Mouse (Mus musculus) hindbrain, postnatal 0 days (tissue): ENCODE data around the gene Slc16a2. TPM values are rescaled to one million over a fixed set of nuclear protein-coding genes. Genes with fewer than 3 reads are reported as not detected.

Source experiments
- ATAC-seq: fragments of 200-750 bp; cut with Nextera tagmentation; 2 replicates; pipeline ENCODE4 v1.8.0; 2017; ENCODE audit warnings: mild to moderate bottlenecking, moderate TSS enrichment, moderate library complexity
- DNase-seq: peaks from one replicate; pipeline ENCODE4 v3.0.0-alpha.2; 2015; ENCODE audit warnings: low spot score
- H3K27ac ChIP-seq: fragments of 300-500 bp; sonication (generic); 2 replicates; pipeline ENCODE4 v1.5.1; 2014; ENCODE audit warnings: mild to moderate bottlenecking
- H3K27me3 ChIP-seq: fragments of 300-500 bp; sonication (generic); 2 replicates; pipeline ENCODE4 v1.6.1; 2014; ENCODE audit warnings: low read length, mixed read lengths; ENCODE audit not compliant: insufficient read depth
- H3K36me3 ChIP-seq: fragments of 300-500 bp; sonication (generic); 2 replicates; pipeline ENCODE4 v1.6.1; 2014; ENCODE audit warnings: low read length, mixed read lengths; ENCODE audit not compliant: insufficient read depth
- H3K4me1 ChIP-seq: fragments of 300-500 bp; sonication (generic); 2 replicates; pipeline ENCODE4 v1.6.1; 2014; ENCODE audit warnings: antibody characterized with exemption, low read length, mixed read lengths; ENCODE audit not compliant: insufficient read depth
- H3K4me2 ChIP-seq: fragments of 300-500 bp; sonication (generic); 2 replicates; pipeline ENCODE4 v1.6.1; 2014; ENCODE audit warnings: low read depth, mild to moderate bottlenecking, low read length, moderate library complexity, mixed read lengths
- H3K4me3 ChIP-seq: fragments of 300-500 bp; sonication (generic); 2 replicates; pipeline ENCODE4 v1.5.1; 2014; ENCODE audit warnings: low read length
- H3K9ac ChIP-seq: fragments of 300-500 bp; sonication (generic); replicated peaks from 2 replicates; pipeline ENCODE4 v1.6.1; 2014; ENCODE audit warnings: mild to moderate bottlenecking, low read length, moderate library complexity, mixed read lengths
- H3K9me3 ChIP-seq: fragments of 300-500 bp; sonication (generic); 2 replicates; pipeline ENCODE4 v1.6.1; 2016; ENCODE audit warnings: low read length, mixed read lengths
- CTCF ChIP-seq: IDR thresholded peaks from 2 replicates; pipeline ENCODE4 v1.5.1; 2016; ENCODE audit warnings: antibody characterized with exemption, control low read depth, low read depth
- WGBS: fragments of 180-500 bp; shearing (Covaris S2); extraction: QIAGEN DNeasy Blood & Tissue Kit; methylation state at CpG from one replicate; pipeline ENCODE4 v1.1.7; 2014; 5-methylcytosine and 5-hydroxymethylcytosine counted together
- polyA plus RNA-seq: library from polyadenylated mRNA; unstranded; fragments of >200 nt; fragmentation: Nextera tagmentation; extraction: Ambion mirVana; gene quantifications from 2 replicates; pipeline ENCODE4 v1.2.1, GENCODE M21; 2015
- total RNA-seq: library from RNA; depleted of rRNA; stranded (reverse); fragments of >200 nt; gene quantifications from 2 replicates; pipeline ENCODE4 v1.2.3, GENCODE M21; 2014; rRNA removed

Slc16a2 gene
- total RNA-seq (45.3 and 48.5 TPM in 2 replicates), polyA plus RNA-seq (26.4 and 31.9 TPM in 2 replicates)

DNA sequence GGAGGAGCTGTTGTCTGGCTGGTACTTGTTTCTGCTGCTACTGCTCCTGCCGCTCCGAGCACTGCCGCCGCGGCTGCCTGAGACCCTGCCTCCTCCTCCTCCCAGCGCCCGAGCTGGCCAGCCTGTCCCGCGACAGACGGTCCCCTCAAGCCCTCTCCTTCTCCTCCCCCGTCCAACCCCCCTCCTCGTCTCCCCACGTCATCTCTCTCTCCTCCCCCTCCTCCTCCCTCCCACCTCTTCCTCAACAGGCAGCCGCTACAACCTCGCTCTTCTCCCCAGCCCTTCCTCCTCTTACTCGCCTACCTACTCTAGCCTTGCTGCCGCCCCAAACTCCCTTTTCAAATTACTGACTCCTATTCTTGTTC is at the start of gene Slc16a2:
Gene Slc16a2 (minus strand): TSS at position 152 of the 365 bp plus-strand sequence.
- no peaks in the 10 kb centered on the region for H3K36me3 ChIP-seq
- TF ChIP-seq CTCF: no peak
- WGBS: 8% methylated on average over 12 of the region's 17 CpGs

DNA sequence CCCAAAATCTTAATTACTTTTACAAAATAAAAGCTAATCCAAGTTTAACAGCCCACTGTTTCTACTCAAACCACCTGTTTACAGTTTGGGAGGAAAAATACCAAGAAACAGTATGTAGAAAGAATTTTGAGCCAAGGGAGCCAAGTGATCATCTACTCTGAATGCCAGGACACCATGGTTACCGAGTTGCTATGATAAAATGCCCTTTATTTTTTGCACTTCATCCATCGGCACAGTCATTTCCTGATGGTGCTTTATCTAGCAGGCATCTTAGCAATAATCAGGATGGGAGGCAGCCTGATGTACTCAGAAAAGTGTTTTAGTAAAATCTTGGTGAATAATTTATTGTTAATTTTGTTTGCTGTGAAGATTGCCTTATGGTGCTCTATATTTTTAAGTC is 41.7 kb upstream of the Slc16a2 start:
- Histone ChIP-seq H3K9ac (no peak overlapping the region), H3K27ac (no peak overlapping the region), H3K9me3 (no peaks in the 10 kb centered on the region), H3K36me3 (no peaks in the 10 kb centered on the region), H3K27me3 (no peaks in the 10 kb centered on the region), H3K4me2 (no peak overlapping the region), H3K4me1 (no peaks in the 10 kb centered on the region), H3K4me3 (no peak overlapping the region)
- 43% methylated on average over 2 of the region's 2 CpGs for WGBS
- no peak for ATAC-seq
- no peak for DNase-seq
- no peak for TF ChIP-seq CTCF

More for the DNA sequence above, at the start of gene Slc16a2:
- H3K4me2 ChIP-seq: peak within 1 kb of the TSS; percentile 69
- ATAC-seq: peak; percentile 94
- H3K27ac ChIP-seq: peak within 1 kb of the TSS; percentile 75
- no peaks in the 10 kb centered on the region for H3K27me3 ChIP-seq
- no peaks in the 10 kb centered on the region for H3K4me1 ChIP-seq
- peak within 1 kb of the TSS; percentile 54 for H3K4me3 ChIP-seq
- H3K9me3 ChIP-seq: no peaks in the 10 kb centered on the region
- H3K9ac ChIP-seq: peak within 1 kb of the TSS; percentile 56
- peak; percentile 77 for DNase-seq

DNA sequence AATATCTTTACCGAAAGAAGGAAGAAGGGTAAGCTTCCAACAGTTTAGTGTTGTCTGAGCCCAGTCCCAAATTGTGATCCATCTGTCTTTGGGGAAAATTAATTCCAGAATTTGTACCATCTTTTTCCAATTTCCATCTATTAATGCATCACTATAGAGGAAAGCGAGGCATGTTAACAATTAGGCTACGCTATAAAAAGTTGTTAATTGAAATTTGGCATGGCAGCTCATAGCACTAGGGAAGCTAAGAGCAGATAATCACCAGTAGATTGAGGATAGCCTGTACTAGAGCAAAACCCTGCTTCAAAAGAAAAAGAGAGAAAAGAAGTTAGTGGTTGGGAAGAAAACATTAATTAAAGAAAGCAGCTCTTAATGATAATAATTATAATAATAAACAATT is 41.1 kb upstream of the Slc16a2 start:
- Histone ChIP-seq H3K36me3 (no peaks in the 10 kb centered on the region), H3K9me3 (no peaks in the 10 kb centered on the region), H3K9ac (no peak overlapping the region), H3K27ac (no peak overlapping the region), H3K4me3 (no peak overlapping the region), H3K4me1 (no peaks in the 10 kb centered on the region), H3K4me2 (no peak overlapping the region), H3K27me3 (no peaks in the 10 kb centered on the region)
- DNase-seq (no peak), ATAC-seq (no peak)
- no peak for TF ChIP-seq CTCF
- 78% methylated on average over 3 of the region's 3 CpGs for WGBS

DNA sequence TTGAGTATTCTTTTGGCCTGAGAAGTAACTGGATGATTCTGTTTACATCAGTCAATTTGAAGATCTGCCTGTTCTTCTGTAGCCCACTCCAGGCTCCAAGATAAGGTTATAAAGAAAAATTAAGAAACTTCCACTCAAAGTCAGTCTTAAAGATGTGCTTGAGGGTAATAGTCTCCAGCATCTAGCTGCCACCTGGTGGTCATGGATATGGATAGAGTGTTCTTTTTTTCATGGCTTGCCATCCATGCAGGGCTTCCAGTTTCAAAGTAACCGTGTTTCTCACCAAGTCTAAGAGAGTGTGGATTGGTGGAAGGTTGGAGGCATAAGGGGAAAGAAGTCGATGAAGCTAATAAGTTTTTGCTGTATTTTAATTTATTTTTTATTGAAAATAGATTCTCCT is 23.5 kb upstream of the Slc16a2 start:
- no peaks in the 10 kb centered on the region for H3K9me3 ChIP-seq
- H3K4me1 ChIP-seq: no peaks in the 10 kb centered on the region
- H3K36me3 ChIP-seq: no peaks in the 10 kb centered on the region
- WGBS: 55% methylated on average over 2 of the region's 2 CpGs
- peak; percentile 62 for TF ChIP-seq CTCF
- no peak overlapping the region for H3K9ac ChIP-seq
- H3K4me3 ChIP-seq: no peak overlapping the region
- H3K4me2 ChIP-seq: no peak overlapping the region
- H3K27me3 ChIP-seq: no peaks in the 10 kb centered on the region
- DNase-seq (peak; percentile 48), ATAC-seq (no peak)
- no peak overlapping the region for H3K27ac ChIP-seq

DNA sequence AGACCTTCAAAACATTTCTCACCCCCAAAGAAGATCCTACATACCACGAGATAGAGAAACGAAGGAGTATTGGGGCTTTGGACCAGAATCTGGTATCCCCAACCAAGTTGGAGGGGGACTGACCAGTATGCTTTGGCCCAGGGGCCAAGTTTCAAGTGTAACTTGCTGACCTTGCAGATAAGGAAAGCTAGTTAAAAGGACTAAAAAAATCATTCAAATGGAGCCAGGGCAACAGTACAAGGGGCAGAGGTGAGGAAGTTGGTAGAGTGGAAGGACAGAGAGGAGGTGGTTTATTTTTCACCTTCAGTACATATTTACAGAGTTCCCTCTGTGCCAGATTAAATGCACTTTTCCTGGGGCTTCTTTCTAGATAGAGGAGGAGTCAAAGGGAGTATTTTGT is 7.1 kb upstream of the Slc16a2 start:
- no peak for ATAC-seq
- peaks cover 4% of the 10 kb centered on the region; the same call in 1 of the 2 replicates for H3K27me3 ChIP-seq

DNA sequence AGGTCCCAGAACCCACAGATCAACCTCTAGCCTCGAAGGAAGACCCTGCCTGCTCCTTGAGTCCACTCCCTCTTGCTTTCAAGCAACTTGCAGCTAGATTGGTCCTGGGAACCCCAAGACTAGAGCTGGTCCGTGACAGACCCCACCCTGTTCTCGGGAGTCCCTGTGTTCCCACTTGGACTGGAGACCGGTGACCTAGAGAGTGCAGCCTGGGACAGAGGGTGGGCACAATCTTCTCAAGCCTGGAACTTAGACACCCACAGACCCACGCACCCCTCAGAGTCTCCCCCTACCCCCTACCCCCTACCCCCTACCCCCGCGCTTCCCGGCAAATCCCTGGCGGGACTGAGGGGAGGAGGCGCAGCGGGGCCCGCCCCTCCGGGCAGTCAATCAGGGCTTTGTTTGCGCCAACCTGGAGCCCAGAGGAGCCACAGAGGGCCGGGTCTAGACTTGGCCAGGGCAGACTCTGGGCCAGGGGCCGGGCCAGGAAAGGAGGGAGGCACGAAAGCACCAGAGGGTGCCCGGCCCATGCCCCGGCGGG is 558 bp upstream of the Slc16a2 start:
- ATAC-seq: peak; percentile 58
- peak; percentile 19 for DNase-seq

More for the DNA sequence above, 7.1 kb upstream of the Slc16a2 start:
- Histone ChIP-seq H3K4me2 (no peak overlapping the region), H3K9ac (no peak overlapping the region), H3K4me1 (no peaks in the 10 kb centered on the region), H3K4me3 (no peak overlapping the region), H3K9me3 (no peaks in the 10 kb centered on the region), H3K36me3 (no peaks in the 10 kb centered on the region), H3K27ac (no peak overlapping the region)
- WGBS: 98% methylated on average over 2 of the region's 2 CpGs
- no peak for DNase-seq
- no peak for TF ChIP-seq CTCF

DNA sequence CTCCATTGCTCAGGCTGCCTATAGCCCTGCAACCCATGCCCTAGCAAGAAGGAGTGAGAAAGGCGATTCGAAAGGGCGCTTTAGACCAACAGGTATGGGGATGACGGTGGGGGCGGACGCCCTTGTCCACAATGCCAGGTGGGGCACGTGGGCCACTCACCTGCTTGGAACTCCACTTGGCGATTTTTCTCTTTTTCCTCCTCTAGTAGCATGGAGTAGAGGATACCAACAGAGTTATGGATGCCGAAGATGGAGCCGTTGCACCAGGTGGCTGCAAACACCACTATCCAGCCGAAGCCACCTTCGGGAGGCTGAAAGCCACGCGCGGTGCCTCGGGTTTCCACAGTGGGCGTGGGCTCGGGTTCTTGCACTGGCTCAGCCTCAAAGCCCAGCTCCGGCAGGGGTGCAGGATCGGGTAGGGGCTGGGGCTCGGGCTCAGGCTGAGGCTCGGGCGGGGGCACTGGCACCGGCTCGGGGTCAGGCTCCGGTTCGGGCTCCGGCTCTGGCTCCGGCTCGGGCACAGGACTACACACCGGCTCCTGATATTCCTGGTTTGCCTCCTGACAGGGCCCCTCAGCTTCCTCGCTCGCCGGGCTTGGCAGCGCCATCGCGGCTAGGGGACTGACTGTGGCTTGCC is 470 bp downstream of the Slc16a2 start:
- WGBS: 33% methylated on average over 37 of the region's 37 CpGs
- H3K4me1 ChIP-seq: no peaks in the 10 kb centered on the region
- H3K4me3 ChIP-seq: peak overlapping the region; percentile 54
- TF ChIP-seq CTCF: no peak
- DNase-seq (peak; percentile 6), ATAC-seq (no peak; the same call in 1 of the 2 replicates)
- H3K36me3 ChIP-seq: no peaks in the 10 kb centered on the region
- peak overlapping the region; percentile 69 for H3K4me2 ChIP-seq
- H3K27ac ChIP-seq: peak overlapping the region; percentile 69
- H3K27me3 ChIP-seq: no peaks in the 10 kb centered on the region
- peak overlapping the region; percentile 56 for H3K9ac ChIP-seq
- H3K9me3 ChIP-seq: no peaks in the 10 kb centered on the region

More for the DNA sequence above, 558 bp upstream of the Slc16a2 start:
- Histone ChIP-seq H3K4me1 (no peaks in the 10 kb centered on the region), H3K9ac (peak overlapping the region; percentile 56), H3K27ac (peak overlapping the region; percentile 75; the same call in 1 of the 2 replicates), H3K27me3 (no peaks in the 10 kb centered on the region), H3K9me3 (no peaks in the 10 kb centered on the region), H3K36me3 (no peaks in the 10 kb centered on the region), H3K4me2 (peak overlapping the region; percentile 69), H3K4me3 (peak overlapping the region; percentile 54)
- 29% methylated on average over 20 of the region's 20 CpGs for WGBS
- TF ChIP-seq CTCF: no peak
